ENCODE assay signal across 17 mouse cellular contexts in genomic region chr13:15298457-15298856, GRCm38 (mm10).
DNase-seq lines count a peak whose midpoint lies in the region; ATAC-seq and TF ChIP-seq lines count a peak whose summit lies in the region.
"Had no signal": no experiment of that assay in that cellular context is flagged by ENCODE, and none has a peak within 500 bp of the region (broad histone marks: within the 10 kb centered on the region; RNA-seq: fewer than 3 reads in every experiment).

No protein-coding gene starts in this region.

- H3K36me3 ChIP-seq in limb, embryonic 14.5 days (ENCODE audit: control insufficient read depth, insufficient read depth, low read length), result no peaks in the 10 kb centered on the region
- H3K36me3 ChIP-seq in kidney, adult 2 months (ENCODE audit: control insufficient read depth, insufficient read depth, low read length), result no peaks in the 10 kb centered on the region
- H3K36me3 ChIP-seq: heart, embryonic 15.5 days; intestine, embryonic 15.5 days; limb, embryonic 12.5 days; midbrain, embryonic 13.5 days had no signal

- no peaks in the 10 kb centered on the region for H3K27me3 ChIP-seq in limb, embryonic 14.5 days (ENCODE audit: control insufficient read depth, insufficient read depth, low read length)
- no peaks in the 10 kb centered on the region for H3K27me3 ChIP-seq in kidney, adult 2 months (replicated peaks; ENCODE audit: control insufficient read depth, insufficient read depth, low read length)
- H3K27me3 ChIP-seq: heart, embryonic 15.5 days; intestine, embryonic 15.5 days; limb, embryonic 12.5 days; midbrain, embryonic 13.5 days had no signal

- ATAC-seq in limb, embryonic 14.5 days (ENCODE audit: low FRiP score, low read depth), result peak; percentile 77; the same call in 1 of the 2 replicates
- ATAC-seq: intestine, embryonic 15.5 days; midbrain, embryonic 13.5 days had no signal

- H3K4me2 ChIP-seq in limb, embryonic 14.5 days (replicated peaks; ENCODE audit: low read depth, low read length, severe bottlenecking), result no peak overlapping the region
- H3K4me2 ChIP-seq: heart, embryonic 15.5 days; intestine, embryonic 15.5 days; limb, embryonic 12.5 days; midbrain, embryonic 13.5 days had no signal

- H3K9me3 ChIP-seq in limb, embryonic 14.5 days (ENCODE audit: control insufficient read depth, low read length), result no peaks in the 10 kb centered on the region; the same call in 1 of the 2 replicates
- H3K9me3 ChIP-seq: heart, embryonic 15.5 days; intestine, embryonic 15.5 days; midbrain, embryonic 13.5 days had no signal

- no peak overlapping the region for H3K4me3 ChIP-seq in limb, embryonic 14.5 days (replicated peaks; ENCODE audit: low read length)
- H3K4me3 ChIP-seq in kidney, adult 2 months (ENCODE audit: insufficient read depth, low read depth, low read length), result no peak overlapping the region
- H3K4me3 ChIP-seq: heart, embryonic 15.5 days; intestine, embryonic 15.5 days; limb, embryonic 12.5 days; midbrain, embryonic 13.5 days had no signal

- 34% methylated on average over 2 of the region's 2 CpGs for WGBS in limb, embryonic 14.5 days
- WGBS in kidney, adult 2 months, result 69% methylated on average over 2 of the region's 2 CpGs

- DNase-seq in cerebellum, postnatal 10 days, result peak; percentile 3
- no peak for DNase-seq in cerebellum, adult 8-10 months
- peak; percentile 3 to 44 for DNase-seq in layer of hippocampus, postnatal 14 days (ENCODE audit: low spot score in 2 of 2)
- DNase-seq in layer of hippocampus, adult 18-20 months (ENCODE audit: low spot score in 2 of 2), result no peak
- DNase-seq in fibroblast of lung, adult 2 months (ENCODE audit: low read depth), result peak; percentile 76
- DNase-seq in limb, embryonic 14.5 days (ENCODE audit: low spot score), result peak; percentile 81
- no peak for DNase-seq in adrenal gland, adult (ENCODE audit: inconsistent age in 2 of 2, low spot score in 1 of 2)
- no peak for DNase-seq in kidney, adult 2 months
- DNase-seq: adrenal gland, postnatal 25 days; cerebellum, postnatal 25 days; kidney, postnatal 10 days; layer of hippocampus, postnatal 36 days; thymus, postnatal 36 days had no signal

- no peak for TF ChIP-seq CTCF in kidney, adult 2 months (conservative IDR thresholded peaks at IDR 0.05; ENCODE audit: insufficient read depth, insufficient read length, low read depth, low read length)

- H3K4me1 ChIP-seq in limb, embryonic 14.5 days (ENCODE audit: control insufficient read depth, insufficient read depth, low read length), result no peaks in the 10 kb centered on the region
- H3K4me1 ChIP-seq in kidney, adult 2 months (ENCODE audit: control insufficient read depth, insufficient read depth, low read length), result no peaks in the 10 kb centered on the region
- H3K4me1 ChIP-seq: heart, embryonic 15.5 days; intestine, embryonic 15.5 days; limb, embryonic 12.5 days; midbrain, embryonic 13.5 days had no signal

- H3K9ac ChIP-seq in limb, embryonic 14.5 days (ENCODE audit: low read depth, low read length, severe bottlenecking), result no peak overlapping the region
- H3K9ac ChIP-seq: heart, embryonic 15.5 days; intestine, embryonic 15.5 days; limb, embryonic 12.5 days; midbrain, embryonic 13.5 days had no signal

- no peak overlapping the region for H3K27ac ChIP-seq in limb, embryonic 14.5 days (replicated peaks; ENCODE audit: low read depth, low read length)
- no peak overlapping the region for H3K27ac ChIP-seq in kidney, adult 2 months (ENCODE audit: insufficient read depth, low read depth, low read length)
- H3K27ac ChIP-seq: heart, embryonic 15.5 days; intestine, embryonic 15.5 days; limb, embryonic 12.5 days; midbrain, embryonic 13.5 days had no signal

- TF ChIP-seq POLR2A in limb, embryonic 14.5 days (IDR thresholded peaks at IDR 0.05; ENCODE audit: borderline replicate concordance, extremely low read depth, insufficient read depth, insufficient read length), result no peak
- no peak for TF ChIP-seq POLR2A in kidney, adult 2 months (IDR thresholded peaks at IDR 0.05; ENCODE audit: low read depth, low read length)

Comparison
In these comparisons a context has a peak if more than half of its experiments do, and no peak if none do; other contexts are left out.
1. DNase-seq: peak in cerebellum, postnatal 10 days (2 of 2), layer of hippocampus, postnatal 14 days (2 of 2), fibroblast of lung, adult 2 months (single experiment) and limb, embryonic 14.5 days (single experiment); none in cerebellum, adult 8-10 months (single experiment), layer of hippocampus, adult 18-20 months (0 of 2), adrenal gland, adult (0 of 2) and kidney, adult 2 months (single experiment).